Mouse (Mus musculus) hindbrain, embryonic 16.5 days (tissue): ENCODE measurements around the gene Ttc9. TPM values are rescaled to one million over a fixed set of nuclear protein-coding genes. Genes with fewer than 3 reads are reported as not detected.

ENCODE experiments used
- ATAC-seq: fragments of 200-750 bp; cut with Nextera tagmentation; 2 replicates; pipeline ENCODE4 v1.8.0; 2017; ENCODE audit warnings: moderate TSS enrichment, moderate library complexity
- H3K27ac ChIP-seq: fragments of 300-500 bp; sonication (generic); 2 replicates; pipeline ENCODE4 v1.5.1; 2014; ENCODE audit warnings: low read depth, mild to moderate bottlenecking, control low read depth, low read length, moderate library complexity
- H3K27me3 ChIP-seq: fragments of 300-500 bp; sonication (generic); replicated peaks from 2 replicates; pipeline ENCODE4 v1.6.1; 2014; ENCODE audit warnings: low read length; ENCODE audit not compliant: control insufficient read depth, insufficient read depth
- H3K36me3 ChIP-seq: fragments of 300-500 bp; sonication (generic); 2 replicates; pipeline ENCODE4 v1.6.1; 2014; ENCODE audit warnings: mild to moderate bottlenecking, low read length, moderate library complexity, mixed read lengths; ENCODE audit not compliant: control insufficient read depth, insufficient read depth
- H3K4me1 ChIP-seq: fragments of 300-500 bp; sonication (generic); 2 replicates; pipeline ENCODE4 v1.6.1; 2014; ENCODE audit warnings: low read depth, low read length; ENCODE audit not compliant: control insufficient read depth, insufficient read depth
- H3K4me2 ChIP-seq: fragments of 300-500 bp; sonication (generic); 2 replicates; pipeline ENCODE4 v1.6.1; 2014; ENCODE audit warnings: mild to moderate bottlenecking, low read length, control low read depth, moderate library complexity
- H3K4me3 ChIP-seq: fragments of 300-500 bp; sonication (generic); 2 replicates; pipeline ENCODE4 v1.5.1; 2014; ENCODE audit warnings: mild to moderate bottlenecking, low read length, control low read depth, moderate library complexity
- H3K9ac ChIP-seq: fragments of 300-500 bp; sonication (generic); 2 replicates; pipeline ENCODE4 v1.6.1; 2014; ENCODE audit warnings: low read depth, mild to moderate bottlenecking, control low read depth, low read length, moderate library complexity
- H3K9me3 ChIP-seq: fragments of 300-500 bp; sonication (generic); 2 replicates; pipeline ENCODE4 v1.6.1; 2014; ENCODE audit warnings: mild to moderate bottlenecking, low read length, moderate library complexity; ENCODE audit not compliant: control insufficient read depth
- WGBS: fragments of 180-500 bp; shearing (Covaris S2); extraction: QIAGEN DNeasy Blood & Tissue Kit; methylation state at CpG from one replicate; pipeline ENCODE4 v1.1.7; 2014; 5-methylcytosine and 5-hydroxymethylcytosine counted together
- polyA plus RNA-seq: library from polyadenylated mRNA; unstranded; fragments of >200 nt; fragmentation: Nextera tagmentation; extraction: Ambion mirVana; gene quantifications from 2 replicates; pipeline ENCODE4 v1.2.1, GENCODE M21; 2015

The Ttc9 gene
- polyA plus RNA-seq, 1 experiment from 2014 or later: 19.3 TPM

DNA sequence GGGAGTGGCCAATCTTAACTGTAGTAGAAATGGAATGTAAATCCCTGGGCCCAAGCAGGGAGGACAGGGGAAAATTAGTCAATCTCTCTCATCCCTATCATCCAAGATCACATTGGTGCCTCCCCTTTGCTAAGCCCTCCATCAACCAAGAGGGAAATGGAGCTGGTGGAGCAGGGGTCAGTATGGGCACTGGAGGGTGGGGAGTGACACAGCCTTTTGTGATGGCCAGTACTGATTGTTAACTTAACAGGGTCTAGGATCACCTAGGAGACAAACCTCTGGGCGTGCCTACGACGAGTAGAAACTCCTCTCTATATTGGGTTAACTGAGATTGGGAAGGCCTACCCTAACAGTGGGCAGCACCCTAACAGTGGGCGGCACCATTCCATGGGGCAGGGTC, 7.7 kb upstream of the Ttc9 start:
- H3K4me1 ChIP-seq: no peaks in the 10 kb centered on the region
- no peak for ATAC-seq
- no peak overlapping the region for H3K4me2 ChIP-seq
- no peaks in the 10 kb centered on the region for H3K36me3 ChIP-seq
- no peaks in the 10 kb centered on the region for H3K27me3 ChIP-seq
- H3K27ac ChIP-seq: no peak overlapping the region
- H3K4me3 ChIP-seq: no peak overlapping the region
- 67% methylated on average over 4 of the region's 4 CpGs for WGBS
- no peaks in the 10 kb centered on the region for H3K9me3 ChIP-seq
- no peak overlapping the region for H3K9ac ChIP-seq

DNA sequence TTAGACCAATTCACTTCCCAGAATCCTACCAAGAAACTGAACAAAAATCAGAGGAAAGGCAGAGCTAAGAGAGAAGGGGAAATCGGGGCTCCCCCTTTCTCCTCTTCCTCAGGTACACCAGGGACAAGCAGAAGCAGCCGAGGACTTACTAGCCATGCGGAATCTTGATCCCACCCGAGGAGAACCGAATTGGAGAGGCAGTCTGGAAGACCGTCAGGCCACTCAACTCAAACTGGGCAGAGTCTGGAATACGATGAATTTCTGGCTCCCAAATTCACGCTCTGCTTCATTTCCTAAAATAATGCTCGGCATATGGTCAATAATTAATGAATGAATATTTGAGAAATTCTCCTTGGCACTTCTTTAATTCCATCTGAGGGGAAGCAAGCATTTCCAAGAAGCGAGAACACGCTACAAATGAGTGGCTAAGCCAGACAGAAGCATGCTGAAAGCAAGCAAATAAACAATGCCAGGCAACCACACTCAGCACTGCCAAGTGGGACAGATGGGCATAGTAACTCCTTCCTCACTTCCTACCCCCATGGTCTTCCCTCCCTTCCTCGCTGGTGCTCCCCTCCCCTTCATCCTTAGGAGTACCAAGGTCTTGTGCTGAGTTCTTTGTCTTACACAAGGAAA, 4.7 kb upstream of the Ttc9 start:
- Histone ChIP-seq H3K4me1 (peaks cover 7% of the 10 kb centered on the region; the same call in 1 of the 2 replicates), H3K36me3 (no peaks in the 10 kb centered on the region), H3K4me3 (no peak overlapping the region), H3K9me3 (no peaks in the 10 kb centered on the region), H3K9ac (no peak overlapping the region), H3K4me2 (no peak overlapping the region), H3K27ac (no peak overlapping the region), H3K27me3 (no peaks in the 10 kb centered on the region)
- ATAC-seq: no peak
- WGBS: 67% methylated on average over 12 of the region's 12 CpGs

DNA sequence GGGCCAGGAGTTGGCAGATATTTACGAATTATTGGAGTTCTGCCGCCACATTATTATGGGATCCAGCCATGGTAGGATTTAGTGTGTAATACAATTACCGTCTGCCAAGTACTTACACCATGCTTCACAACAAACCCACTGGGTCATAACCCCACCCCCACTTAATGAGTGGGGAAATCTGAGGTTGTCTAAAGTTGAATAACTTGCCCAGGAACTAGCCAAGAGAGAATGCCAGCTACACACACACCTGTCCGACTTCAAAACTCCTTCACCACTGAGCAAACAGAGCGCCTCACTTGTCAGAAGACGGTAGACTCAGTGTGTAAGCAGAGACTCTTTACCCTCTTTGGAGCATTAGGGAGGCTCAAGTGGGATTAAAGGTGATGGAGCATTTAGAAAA, 3.6 kb upstream of the Ttc9 start:
- no peak overlapping the region for H3K9ac ChIP-seq
- no peaks in the 10 kb centered on the region for H3K27me3 ChIP-seq
- no peaks in the 10 kb centered on the region for H3K36me3 ChIP-seq
- H3K27ac ChIP-seq: no peak overlapping the region
- no peak overlapping the region for H3K4me2 ChIP-seq
- WGBS: 83% methylated on average over 6 of the region's 6 CpGs
- H3K4me3 ChIP-seq: no peak overlapping the region
- peaks cover 10% of the 10 kb centered on the region for H3K4me1 ChIP-seq
- no peaks in the 10 kb centered on the region for H3K9me3 ChIP-seq
- no peak for ATAC-seq

DNA sequence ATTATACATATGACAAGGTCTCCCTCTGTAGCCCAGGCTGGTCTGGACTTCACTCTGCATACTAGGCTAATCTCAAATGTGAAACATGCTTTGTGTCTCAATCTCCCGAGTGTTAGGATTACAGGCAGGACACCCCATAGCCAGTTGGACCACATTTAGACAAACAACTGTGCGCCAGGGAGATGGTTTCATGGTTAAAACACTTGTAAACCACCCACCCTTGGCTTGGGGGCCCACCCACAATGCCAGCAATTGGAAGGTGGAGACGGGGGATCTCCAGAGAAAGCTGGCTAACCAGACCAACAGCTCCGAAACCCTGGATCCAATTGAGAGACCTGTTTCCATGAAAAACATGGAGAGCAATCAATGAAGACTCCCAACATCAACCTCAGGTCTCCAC, 3.0 kb upstream of the Ttc9 start:
- no peaks in the 10 kb centered on the region for H3K36me3 ChIP-seq
- no peaks in the 10 kb centered on the region for H3K9me3 ChIP-seq
- 90% methylated on average over 4 of the region's 4 CpGs for WGBS
- H3K4me3 ChIP-seq: no peak overlapping the region
- no peak overlapping the region for H3K4me2 ChIP-seq
- H3K4me1 ChIP-seq: peaks cover 16% of the 10 kb centered on the region
- no peak overlapping the region for H3K9ac ChIP-seq
- no peak for ATAC-seq
- no peak overlapping the region for H3K27ac ChIP-seq
- no peaks in the 10 kb centered on the region for H3K27me3 ChIP-seq

DNA sequence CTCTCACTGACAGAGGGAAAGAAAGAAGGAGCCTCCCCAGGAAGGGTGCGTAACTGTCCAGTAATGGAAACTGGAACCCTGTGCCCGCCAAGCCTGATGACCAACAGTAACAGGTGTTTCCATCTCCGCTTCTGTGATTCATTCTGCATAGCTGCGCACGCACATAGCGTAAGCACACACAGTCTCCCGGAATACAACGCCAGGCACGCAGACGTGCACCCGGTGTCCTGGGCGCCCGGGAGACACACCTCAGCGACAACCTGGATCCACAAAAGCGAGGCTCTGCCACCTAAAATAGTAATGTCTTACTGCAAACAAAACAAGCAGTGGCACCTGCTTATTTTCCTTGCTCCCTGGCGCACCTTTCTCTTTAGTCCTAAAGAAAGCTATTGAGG, 532 bp upstream of the Ttc9 start:
- peaks cover 17% of the 10 kb centered on the region for H3K4me1 ChIP-seq
- H3K4me3 ChIP-seq: peak overlapping the region; percentile 84
- H3K27ac ChIP-seq: peak overlapping the region; percentile 96
- peak overlapping the region; percentile 96 for H3K9ac ChIP-seq
- no peaks in the 10 kb centered on the region for H3K27me3 ChIP-seq
- ATAC-seq: peak; percentile 83
- WGBS: 1% methylated on average over 16 of the region's 16 CpGs
- H3K9me3 ChIP-seq: no peaks in the 10 kb centered on the region
- peak overlapping the region; percentile 77 for H3K4me2 ChIP-seq
- H3K36me3 ChIP-seq: no peaks in the 10 kb centered on the region

DNA sequence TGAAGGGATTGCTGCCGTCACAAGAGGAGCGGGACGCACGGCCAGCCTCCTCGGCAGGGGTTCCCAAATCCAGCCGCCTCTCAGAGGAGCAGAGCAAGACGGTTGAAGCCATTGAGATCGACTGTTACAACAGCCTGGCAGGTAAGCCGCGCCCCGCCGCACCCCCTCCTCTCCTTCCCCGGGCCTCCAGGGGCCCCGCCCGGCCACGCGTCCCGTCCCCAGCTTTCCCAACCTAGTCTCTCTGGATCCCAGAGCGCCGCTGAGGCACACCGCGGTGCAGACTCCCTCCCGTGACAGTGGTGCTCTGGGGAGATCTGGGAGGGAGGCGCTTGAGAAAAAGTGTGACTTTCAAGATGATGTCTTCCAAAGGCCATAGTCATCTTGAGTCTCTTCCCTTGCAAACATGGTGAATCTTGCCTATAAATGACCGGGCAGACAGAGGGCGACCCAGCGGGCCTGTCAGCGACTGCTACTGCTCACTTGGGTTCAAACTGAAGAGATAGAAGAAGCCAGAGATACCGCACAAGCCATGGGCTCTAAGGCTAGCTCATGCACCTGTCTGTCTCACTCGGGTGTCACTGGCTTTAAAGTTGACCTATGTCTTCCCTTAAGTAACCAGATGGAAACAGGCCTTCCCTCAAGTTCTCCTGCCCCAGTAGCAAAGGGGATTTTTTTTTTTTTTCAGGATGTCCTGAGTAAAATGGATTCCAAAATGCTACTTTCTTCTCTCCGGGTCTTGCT, 782 bp downstream of the Ttc9 start:
- 2% methylated on average over 29 of the region's 31 CpGs for WGBS
- H3K36me3 ChIP-seq: no peaks in the 10 kb centered on the region
- H3K27me3 ChIP-seq: no peaks in the 10 kb centered on the region
- H3K9ac ChIP-seq: peak overlapping the region; percentile 96
- peaks cover 17% of the 10 kb centered on the region for H3K4me1 ChIP-seq
- no peaks in the 10 kb centered on the region for H3K9me3 ChIP-seq
- H3K4me2 ChIP-seq: peak overlapping the region; percentile 77
- peak overlapping the region; percentile 84 for H3K4me3 ChIP-seq
- peak; percentile 8; the same call in 1 of the 2 replicates for ATAC-seq
- peak overlapping the region; percentile 96 for H3K27ac ChIP-seq

DNA sequence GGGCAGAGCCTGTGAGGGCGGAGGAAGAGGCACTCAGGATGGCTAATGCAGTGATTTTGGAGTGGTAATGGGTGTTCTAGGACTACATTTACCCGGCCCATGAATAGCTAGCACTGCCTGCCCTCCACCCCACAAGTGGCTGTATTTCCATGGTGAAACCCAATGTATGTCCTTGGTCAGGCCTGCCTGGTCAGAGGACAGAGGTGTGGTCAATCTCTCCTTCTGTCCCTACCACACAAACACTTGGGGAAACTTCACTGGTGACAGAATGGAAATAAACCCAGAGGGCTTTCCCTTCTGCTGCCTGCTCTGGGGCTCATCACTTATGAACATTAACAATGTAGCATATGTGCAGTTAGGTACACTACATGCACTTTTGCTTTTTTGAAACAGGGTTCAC, 2.2 kb downstream of the Ttc9 start:
- Histone ChIP-seq H3K27ac (no peak overlapping the region), H3K4me2 (peak overlapping the region; percentile 77), H3K9ac (no peak overlapping the region), H3K9me3 (no peaks in the 10 kb centered on the region), H3K36me3 (no peaks in the 10 kb centered on the region; the same call in 1 of the 2 replicates), H3K4me3 (peak overlapping the region; percentile 84), H3K27me3 (no peaks in the 10 kb centered on the region), H3K4me1 (peaks cover 17% of the 10 kb centered on the region)
- 100% methylated on average over 2 of the region's 2 CpGs for WGBS
- ATAC-seq: no peak

DNA sequence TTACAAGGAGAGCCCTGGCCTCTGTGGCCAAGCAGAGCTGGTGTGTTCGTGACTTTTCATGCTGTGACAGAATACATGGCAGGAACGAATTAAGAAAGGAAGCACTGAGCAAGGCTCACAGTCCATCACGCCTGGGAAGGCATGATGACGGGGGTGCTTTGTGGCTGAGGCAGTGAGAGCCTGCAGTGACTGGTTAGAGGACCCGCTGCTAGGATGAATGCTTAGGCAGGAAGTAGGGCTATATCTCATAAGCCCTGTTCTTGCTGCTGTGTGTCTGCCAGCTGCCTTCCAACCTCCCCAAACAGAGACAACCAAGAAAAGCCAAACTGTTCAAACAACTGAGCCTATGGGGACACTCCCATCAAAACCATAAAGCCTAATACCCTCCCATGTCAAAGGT, 9.6 kb downstream of the Ttc9 start:
- 55% methylated on average over 5 of the region's 5 CpGs for WGBS
- ATAC-seq: no peak
- H3K9ac ChIP-seq: no peak overlapping the region

DNA sequence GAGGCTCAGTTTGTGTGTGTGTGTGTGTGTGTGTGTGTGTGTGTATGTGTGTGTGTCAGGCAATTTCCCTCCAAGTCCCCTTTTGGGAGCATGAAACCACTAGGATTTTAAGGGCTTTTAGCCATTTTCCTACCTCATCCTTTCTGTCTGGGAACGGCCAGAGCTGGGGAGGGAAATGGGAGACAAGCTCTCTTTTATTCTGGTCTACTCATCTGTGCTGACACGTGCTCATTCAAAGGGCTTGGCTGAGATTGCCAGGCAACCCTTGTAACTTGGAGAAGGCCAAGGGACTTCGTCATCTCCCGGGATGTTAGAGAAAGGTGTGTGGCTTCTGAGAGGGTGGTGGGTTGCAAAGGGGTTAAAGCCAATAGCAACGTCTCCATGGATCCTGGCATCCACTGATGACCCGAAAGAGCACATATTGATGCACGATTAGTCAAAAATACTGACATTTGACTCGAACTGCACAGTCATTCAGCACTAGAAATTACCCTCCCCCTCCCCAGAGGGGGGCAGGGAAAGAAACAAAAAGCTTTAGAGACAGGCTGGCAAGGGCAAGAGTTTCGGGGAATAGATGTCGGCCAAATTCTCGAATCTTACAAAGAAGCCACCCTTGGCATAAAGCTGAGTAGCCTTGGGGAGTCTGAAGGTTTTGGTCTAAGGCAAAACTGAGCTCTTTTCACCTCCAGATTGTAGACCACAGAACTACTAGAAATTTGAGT, 11.5 kb downstream of the Ttc9 start:
- 21% methylated on average over 11 of the region's 11 CpGs for WGBS
- peaks cover 4% of the 10 kb centered on the region; the same call in 1 of the 2 replicates for H3K4me1 ChIP-seq
- H3K4me3 ChIP-seq: no peak overlapping the region
- H3K9me3 ChIP-seq: no peaks in the 10 kb centered on the region
- peak overlapping the region; percentile 34 for H3K4me2 ChIP-seq
- no peak overlapping the region for H3K27ac ChIP-seq
- peak; percentile 82 for ATAC-seq
- H3K9ac ChIP-seq: no peak overlapping the region
- H3K27me3 ChIP-seq: no peaks in the 10 kb centered on the region
- no peaks in the 10 kb centered on the region for H3K36me3 ChIP-seq

More for the DNA sequence above, 9.6 kb downstream of the Ttc9 start:
- no peak overlapping the region for H3K27ac ChIP-seq
- H3K4me1 ChIP-seq: peaks cover 4% of the 10 kb centered on the region; the same call in 1 of the 2 replicates
- H3K4me2 ChIP-seq: no peak overlapping the region
- H3K36me3 ChIP-seq: no peaks in the 10 kb centered on the region; the same call in 1 of the 2 replicates
- no peak overlapping the region for H3K4me3 ChIP-seq
- H3K27me3 ChIP-seq: no peaks in the 10 kb centered on the region
- no peaks in the 10 kb centered on the region for H3K9me3 ChIP-seq
